Mouse (Mus musculus): Measurements from ENCODE around the gene Tdg. TPM values are rescaled to one million over a fixed set of nuclear protein-coding genes. Genes with fewer than 3 reads are reported as not detected.
A peak's percentile ranks its signal among the peaks of the same experiment; 100 is the strongest.
"Not testable (repeated sequence)": the region's sequence is repeated elsewhere in the genome, so short reads cannot be mapped to it uniquely, and the experiment has no call there.

Tdg gene
- total and polyA plus RNA-seq, 3 experiments = 63.0 to 115 (median 88.9) TPM

DNA sequence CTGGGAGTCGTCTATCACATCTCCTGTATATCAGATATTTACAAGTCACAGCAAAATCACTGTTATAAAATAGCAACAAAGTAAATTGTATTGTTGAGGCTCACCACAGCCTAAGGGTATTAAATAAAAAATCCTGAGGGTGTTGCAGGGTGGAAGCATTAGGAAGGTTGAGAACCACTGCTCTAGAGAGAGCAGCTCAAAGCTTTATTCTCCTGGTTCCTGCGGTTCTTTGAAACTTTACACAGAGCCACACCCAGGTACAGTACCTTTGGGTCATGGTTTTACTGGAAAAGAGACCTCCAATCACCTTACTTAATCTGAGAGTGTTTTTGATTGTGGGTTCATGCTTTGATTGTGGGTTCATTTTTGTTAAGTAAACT is 6.1 kb upstream of the Tdg start:
- H3K27me3 ChIP-seq (replicated peaks); in situ Hi-C loops (cut with MboI; ENCODE audit: low pct_ligation_motif_present, low pct_unique_long_range_greater_than_20kb, low sequenced_read_pairs); DNase-seq (ENCODE audit: extremely low read depth); H3K9me3 ChIP-seq (replicated peaks; ENCODE audit: low read length); H3K36me3 ChIP-seq (replicated peaks in 1 of 2; ENCODE audit: control insufficient read depth in 1 of 2, insufficient read depth in 1 of 2, low read length in 1 of 2); dilution Hi-C loops (cut with MboI; ENCODE audit: extremely low pct_ligation_motif_present, extremely low pct_unique_long_range_greater_than_20kb, low sequenced_read_pairs); H3K79me2 ChIP-seq (replicated peaks; ENCODE audit: control insufficient read depth, extremely low read depth, insufficient read depth, poor library complexity, severe bottlenecking); H3K27ac ChIP-seq (ENCODE audit: insufficient read depth, low read depth): not testable (repeated sequence)
- Histone ChIP-seq H3K4me2 (ENCODE audit: insufficient read depth, low read depth, poor library complexity, severe bottlenecking) (peak overlapping the region; percentile 77), H3K9ac (ENCODE audit: insufficient read depth, low read depth) (peak overlapping the region; percentile 65), H3K4me1 (ENCODE audit: control insufficient read depth in 1 of 2, insufficient read depth in 2 of 2) (peaks cover 0 to 11% of the 10 kb centered on the region in 2 experiments; a peak in 2 of 4 replicates), H3K4me3 (replicated peaks in 1 of 3; ENCODE audit: low read depth in 2 of 3, low read length in 2 of 3, poor library complexity in 1 of 3) (peak overlapping the region; percentile 68 to 94 (median 79))

DNA sequence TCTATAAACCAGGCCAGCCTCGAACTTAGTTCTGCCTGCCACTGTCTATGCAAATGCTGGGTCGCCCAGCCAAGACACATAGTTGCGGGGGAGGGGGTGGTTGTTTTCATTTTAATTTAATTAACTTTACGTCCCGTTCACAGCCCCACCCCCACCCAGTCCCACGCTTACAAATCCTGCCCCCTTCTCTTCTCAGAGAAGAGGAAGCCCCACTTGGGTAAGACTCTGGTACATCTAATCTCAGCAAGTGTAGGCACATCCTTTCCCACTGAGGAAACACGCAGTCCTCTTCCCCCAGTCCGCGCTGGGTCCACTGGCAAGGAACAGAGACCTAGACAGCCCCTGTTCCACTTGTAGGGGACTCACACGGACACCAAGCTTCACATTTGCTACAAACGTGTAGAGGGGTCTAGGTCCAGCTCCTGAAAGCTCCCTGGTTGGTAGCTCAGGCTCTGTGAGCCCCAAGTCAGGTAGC is 480 bp upstream of the Tdg start:
- Histone ChIP-seq H3K79me2 (replicated peaks; ENCODE audit: control insufficient read depth, extremely low read depth, insufficient read depth, poor library complexity, severe bottlenecking) (peaks cover 23% of the 10 kb centered on the region), H3K27me3 (replicated peaks) (no peaks in the 10 kb centered on the region), H3K27ac (ENCODE audit: insufficient read depth, low read depth) (peak overlapping the region; percentile 94), H3K4me2 (ENCODE audit: insufficient read depth, low read depth, poor library complexity, severe bottlenecking) (peak overlapping the region; percentile 59), H3K4me3 (replicated peaks in 1 of 3; ENCODE audit: low read depth in 2 of 3, low read length in 2 of 3, poor library complexity in 1 of 3) (peak overlapping the region; percentile 49 to 90 (median 86)), H3K4me1 (ENCODE audit: control insufficient read depth in 1 of 2, insufficient read depth in 2 of 2) (peaks cover 4 to 28% of the 10 kb centered on the region in 2 experiments; a peak in 3 of 4 replicates), H3K9me3 (replicated peaks; ENCODE audit: low read length) (peaks cover 10% of the 10 kb centered on the region), H3K9ac (ENCODE audit: insufficient read depth, low read depth) (peak overlapping the region; percentile 98), H3K36me3 (replicated peaks in 1 of 2; ENCODE audit: control insufficient read depth in 1 of 2, insufficient read depth in 1 of 2, low read length in 1 of 2) (peaks cover 0 to 24% of the 10 kb centered on the region in 2 experiments)
- dilution Hi-C loops (cut with MboI; ENCODE audit: extremely low pct_ligation_motif_present, extremely low pct_unique_long_range_greater_than_20kb, low sequenced_read_pairs) (no loop called here), in situ Hi-C loops (cut with MboI; ENCODE audit: low pct_ligation_motif_present, low pct_unique_long_range_greater_than_20kb, low sequenced_read_pairs) (no loop called here)
- peak; percentile 78 for DNase-seq (ENCODE audit: extremely low read depth)
- TF ChIP-seq CHD2 (IDR thresholded peaks at IDR 0.05; ENCODE audit: low read length) (peak; percentile 43; the same call in 1 of the 2 replicates), USF2 (conservative IDR thresholded peaks at IDR 0.05; ENCODE audit: low read depth, low read length) (no peak), MYC (IDR thresholded peaks at IDR 0.05; ENCODE audit: low read depth, low read length) (peak; percentile 8; the same call in 1 of the 2 replicates), PAX5 (IDR thresholded peaks at IDR 0.05; ENCODE audit: low read length) (no peak)

DNA sequence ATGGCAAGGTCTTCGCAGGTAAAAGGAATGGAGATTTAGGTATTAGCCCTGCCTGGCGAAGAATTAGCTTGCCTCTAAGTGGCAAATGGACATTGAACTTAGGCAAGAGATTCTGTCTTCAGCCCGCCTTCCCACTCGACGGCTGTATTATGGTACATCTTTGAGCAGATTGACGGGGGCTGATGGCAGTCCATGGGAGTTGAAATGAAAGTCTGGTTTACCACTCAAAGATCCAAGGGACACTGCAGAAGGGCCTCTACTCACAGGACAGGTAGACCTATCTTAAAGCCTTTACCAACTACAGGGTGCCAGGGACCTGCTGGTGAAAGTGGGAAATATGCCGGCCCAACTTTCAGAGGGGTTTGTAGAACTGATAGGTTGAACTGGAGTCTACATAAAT is 869 bp downstream of the Tdg start:
- dilution Hi-C loops (cut with MboI; ENCODE audit: extremely low pct_ligation_motif_present, extremely low pct_unique_long_range_greater_than_20kb, low sequenced_read_pairs) = no loop called here
- peak; percentile 19 for DNase-seq (ENCODE audit: extremely low read depth)

More for the DNA sequence above, 869 bp downstream of the Tdg start:
- in situ Hi-C loops (cut with MboI; ENCODE audit: low pct_ligation_motif_present, low pct_unique_long_range_greater_than_20kb, low sequenced_read_pairs) = no loop called here
- Histone ChIP-seq H3K79me2 (replicated peaks; ENCODE audit: control insufficient read depth, extremely low read depth, insufficient read depth, poor library complexity, severe bottlenecking) (peaks cover 29% of the 10 kb centered on the region), H3K4me3 (replicated peaks in 1 of 3; ENCODE audit: low read depth in 2 of 3, low read length in 2 of 3, poor library complexity in 1 of 3) (peak overlapping the region; percentile 86 to 93 (median 90)), H3K27ac (ENCODE audit: insufficient read depth, low read depth) (no peak overlapping the region), H3K27me3 (replicated peaks) (no peaks in the 10 kb centered on the region), H3K9ac (ENCODE audit: insufficient read depth, low read depth) (peak overlapping the region; percentile 75), H3K36me3 (replicated peaks in 1 of 2; ENCODE audit: control insufficient read depth in 1 of 2, insufficient read depth in 1 of 2, low read length in 1 of 2) (peaks cover 0 to 35% of the 10 kb centered on the region in 2 experiments), H3K4me1 (ENCODE audit: control insufficient read depth in 1 of 2, insufficient read depth in 2 of 2) (peaks cover 4 to 26% of the 10 kb centered on the region in 2 experiments; a peak in 3 of 4 replicates), H3K9me3 (replicated peaks; ENCODE audit: low read length) (peaks cover 10% of the 10 kb centered on the region), H3K4me2 (ENCODE audit: insufficient read depth, low read depth, poor library complexity, severe bottlenecking) (peak overlapping the region; percentile 83)
- TF ChIP-seq KAT2A (IDR thresholded peaks at IDR 0.05; ENCODE audit: insufficient replicate concordance, low read length) (no peak), USF2 (conservative IDR thresholded peaks at IDR 0.05; ENCODE audit: low read depth, low read length) (no peak), ZNF384 (IDR thresholded peaks at IDR 0.05; ENCODE audit: low read depth, low read length) (no peak), ELF1 (IDR thresholded peaks at IDR 0.05; ENCODE audit: low read depth, low read length) (no peak), E2F4 (IDR thresholded peaks at IDR 0.05; ENCODE audit: insufficient replicate concordance, low read depth, low read length) (no peak), MXI1 (IDR thresholded peaks at IDR 0.05; ENCODE audit: low read depth, low read length) (no peak), HCFC1 (IDR thresholded peaks at IDR 0.05; ENCODE audit: low read depth, low read length) (no peak), JUND (conservative IDR thresholded peaks at IDR 0.05; ENCODE audit: low read depth, low read length) (no peak), NRF1 (IDR thresholded peaks at IDR 0.05; ENCODE audit: low read depth, low read length) (no peak), ETS1 (conservative IDR thresholded peaks at IDR 0.05; ENCODE audit: low read depth, low read length) (no peak), ZC3H11A (IDR thresholded peaks at IDR 0.05; ENCODE audit: low read depth, low read length) (no peak), USF1 (IDR thresholded peaks at IDR 0.05; ENCODE audit: low read depth, low read length) (no peak), TCF12 (IDR thresholded peaks at IDR 0.05; ENCODE audit: low read depth, low read length) (no peak), MYC (IDR thresholded peaks at IDR 0.05; ENCODE audit: low read depth, low read length) (no peak), SIN3A (IDR thresholded peaks at IDR 0.05; ENCODE audit: low read length) (no peak; the same call in 1 of the 2 replicates), RAD21 (IDR thresholded peaks at IDR 0.05; ENCODE audit: low read depth, low read length) (no peak), MAZ (IDR thresholded peaks at IDR 0.05; ENCODE audit: low read depth, low read length) (no peak), CHD1 (IDR thresholded peaks at IDR 0.05; ENCODE audit: low read depth, low read length) (no peak)
